Mouse (Mus musculus): ENCODE data around the gene Cpt1a. TPM values are rescaled to one million over a fixed set of nuclear protein-coding genes. Genes with fewer than 3 reads are reported as not detected.

The Cpt1a gene
- polyA plus RNA-seq, 1 experiment: 61.6 TPM

- DNase-seq (ENCODE audit: low spot score): no peak
These were observed 43.0 kb downstream of the Cpt1a start for GRCm38 (mm10) chr19:3365089-3365488.

- no peak for DNase-seq (ENCODE audit: low spot score)
These were observed 46.1 kb downstream of the Cpt1a start for GRCm38 (mm10) chr19:3368276-3368675.

GRCm38 (mm10) chr19:3373380-3373779 is 51.2 kb downstream of the Cpt1a start:
- DNase-seq (ENCODE audit: low spot score): no peak

- no peak for DNase-seq (ENCODE audit: low spot score)
These were observed 51.9 kb downstream of the Cpt1a start for GRCm38 (mm10) chr19:3374028-3374427.

- DNase-seq (ENCODE audit: low spot score): no peak
These were observed 53.9 kb downstream of the Cpt1a start for GRCm38 (mm10) chr19:3375945-3376495.

GRCm38 (mm10) chr19:3376966-3377715 is 55.0 kb downstream of the Cpt1a start:
- DNase-seq (ENCODE audit: low spot score): no peak

- DNase-seq (ENCODE audit: low spot score): no peak
These were observed 56.5 kb downstream of the Cpt1a start for GRCm38 (mm10) chr19:3378614-3379013.

GRCm38 (mm10) chr19:3388061-3388460 is 65.9 kb downstream of the Cpt1a start:
- DNase-seq (ENCODE audit: low spot score): no peak

- peak; percentile 48 for DNase-seq (ENCODE audit: low spot score)
These were observed 66.5 kb downstream of the Cpt1a start, which contains the start of gene Tesmin for GRCm38 (mm10) chr19:3388629-3389057. Gene Tesmin, plus strand, starts transcription at chr19:3388857.

GRCm38 (mm10) chr19:3389089-3389488 is 67.0 kb downstream of the Cpt1a start:
- DNase-seq (ENCODE audit: low spot score): peak; percentile 86

GRCm38 (mm10) chr19:3392384-3392783 is 70.2 kb downstream of the Cpt1a start:
- no peak for DNase-seq (ENCODE audit: low spot score)

- DNase-seq (ENCODE audit: low spot score): no peak
These were observed 72.1 kb downstream of the Cpt1a start for GRCm38 (mm10) chr19:3394216-3394615.

- DNase-seq (ENCODE audit: low spot score): no peak
These were observed 77.9 kb downstream of the Cpt1a start for GRCm38 (mm10) chr19:3400057-3400456.

- no peak for DNase-seq (ENCODE audit: low spot score)
These were observed 79.4 kb downstream of the Cpt1a start for GRCm38 (mm10) chr19:3401504-3401903.

GRCm38 (mm10) chr19:3401943-3402342 is 79.8 kb downstream of the Cpt1a start:
- DNase-seq (ENCODE audit: low spot score): no peak

GRCm38 (mm10) chr19:3402390-3402789 is 80.3 kb downstream of the Cpt1a start:
- DNase-seq (ENCODE audit: low spot score): no peak

- no peak for DNase-seq (ENCODE audit: low spot score)
These were observed 81.9 kb downstream of the Cpt1a start for GRCm38 (mm10) chr19:3404030-3404429.

GRCm38 (mm10) chr19:3405531-3406281 is 83.6 kb downstream of the Cpt1a start:
- no peak for DNase-seq (ENCODE audit: low spot score)

GRCm38 (mm10) chr19:3414268-3414733 is 92.2 kb downstream of the Cpt1a start, which contains the start of gene Gal:
Gene Gal, minus strand, starts transcription at chr19:3414544.
- no peak for DNase-seq (ENCODE audit: low spot score)

GRCm38 (mm10) chr19:3419251-3419650 is 97.1 kb downstream of the Cpt1a start:
- no peak for DNase-seq (ENCODE audit: low spot score)

GRCm38 (mm10) chr19:3422488-3422887 is 100.4 kb downstream of the Cpt1a start:
- no peak for DNase-seq (ENCODE audit: low spot score)

- no peak for DNase-seq (ENCODE audit: low spot score)
These were observed 100.8 kb downstream of the Cpt1a start for GRCm38 (mm10) chr19:3422981-3423380.
